Mouse (Mus musculus): ENCODE data around the gene Magea2. TPM values are rescaled to one million over a fixed set of nuclear protein-coding genes. Genes with fewer than 3 reads are reported as not detected.
"Not testable (repeated sequence)": the region's sequence is repeated elsewhere in the genome, so short reads cannot be mapped to it uniquely, and the experiment has no call there.

Gene Magea2
- total RNA-seq (2021), result not detected
- long read RNA-seq, experiment 1, result 0 reads
- long read RNA-seq, experiment 2, result 0 reads

DNA sequence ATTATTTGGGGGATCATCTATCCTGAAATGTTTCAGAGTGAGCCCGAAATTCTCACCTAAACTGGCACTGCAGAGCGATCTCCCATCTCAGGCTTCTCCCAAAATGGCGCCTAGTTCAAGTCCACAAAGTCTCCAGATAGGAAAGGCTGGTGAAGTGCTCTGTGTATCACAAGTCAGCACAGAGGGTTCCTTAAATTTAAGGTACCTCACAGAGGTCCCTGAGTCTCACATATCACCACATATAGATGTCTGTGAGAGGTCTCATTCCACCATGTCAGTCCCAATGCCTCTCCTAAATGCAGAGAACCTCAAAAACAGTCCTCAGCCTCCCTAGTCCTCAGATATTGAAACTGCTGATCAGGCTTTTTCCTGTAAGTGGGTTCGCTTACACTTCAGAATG lies at the start of gene Magea2:
Gene Magea2 (minus strand): TSS at position 101 of the 400 bp plus-strand sequence.
- not testable (repeated sequence) for DNase-seq

- DNase-seq, result not testable (repeated sequence)
Measured at GRCm38 (mm10) chrX:155128312-155128711, 34.8 kb upstream of the Magea2 start, which contains the start of gene Cldn34b2. Cldn34b2 (minus strand) TSS chrX:155128412.

DNA sequence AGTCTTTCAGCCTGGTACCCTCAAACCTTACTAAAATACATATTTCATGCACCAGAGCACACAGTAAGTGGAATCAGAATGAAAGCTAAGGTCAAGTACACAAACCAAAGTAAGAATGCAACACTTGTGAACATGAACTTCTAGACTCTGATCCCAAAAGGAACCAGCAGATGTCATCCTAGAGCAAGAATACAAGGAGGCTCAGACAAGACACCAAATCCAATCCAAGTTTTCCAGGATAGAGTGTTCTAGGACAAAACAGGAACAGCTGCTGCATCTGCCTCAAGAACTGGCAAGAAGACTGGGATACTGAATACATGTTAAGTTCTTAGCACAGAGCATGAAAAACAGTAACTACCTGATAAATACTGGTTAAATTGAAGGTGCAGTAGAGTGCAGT lies 4.6 kb upstream of the Magea2 start:
- DNase-seq, result peak in 1 of 2 experiments; percentile 7

GRCm38 (mm10) chrX:155089693-155090092 lies 3.8 kb downstream of the Magea2 start, which contains the start of gene Magea1:
Magea1 (minus strand) TSS chrX:155089793.
- DNase-seq, result not testable (repeated sequence)

- DNase-seq, result not testable (repeated sequence)
Measured at GRCm38 (mm10) chrX:155063045-155063444, 30.4 kb downstream of the Magea2 start, which contains the start of gene Magea5. Magea5 (minus strand) TSS chrX:155063145.

DNA sequence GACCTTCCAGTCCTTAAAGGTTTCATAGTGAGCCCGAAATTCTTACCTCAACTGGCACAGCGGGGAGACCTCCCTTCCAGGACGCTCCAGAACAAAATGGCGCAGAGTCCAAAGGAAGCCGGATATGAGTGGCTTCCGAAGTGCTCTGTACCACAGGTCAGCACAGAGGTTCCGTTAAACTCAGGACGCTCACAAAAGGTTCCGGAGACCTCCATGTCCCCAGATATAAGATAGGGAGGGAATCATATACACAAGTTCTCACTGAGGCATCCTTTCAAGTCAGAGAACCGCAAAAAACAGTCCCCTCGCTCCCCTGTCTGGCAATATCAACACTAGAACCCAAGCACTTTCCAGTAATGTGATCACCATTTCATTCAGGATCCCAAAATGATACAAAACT lies 97.7 kb downstream of the Magea2 start, which contains the start of gene Magea8:
Gene Magea8 (minus strand): TSS at position 101 of the 400 bp plus-strand sequence.
- not testable (repeated sequence) for DNase-seq

Other genes with a start within 250 kb of the Magea2 start
- not detected for gene Cldn34b1, start 203.4 kb downstream of the Magea2 start, total RNA-seq (2021)
- not detected for gene Magea6, start 157.7 kb downstream of the Magea2 start, total RNA-seq (2021)
- not detected for gene Magea3, start 144.2 kb downstream of the Magea2 start, total RNA-seq (2021)
- not detected for gene Magea8, start 97.8 kb downstream of the Magea2 start, total RNA-seq (2021)
- gene Magea5, start 30.5 kb downstream of the Magea2 start, total RNA-seq (2021), result not detected
- not detected for gene Magea1, start 3.9 kb downstream of the Magea2 start, total RNA-seq (2021)
- gene Cldn34b2, start 34.7 kb upstream of the Magea2 start, total RNA-seq (2021), result not detected
- 100 to 1,000 TPM; 111 to 142 TPM for gene Sat1, start 122.8 kb upstream of the Magea2 start, total RNA-seq (2021)
- 10 to 100 TPM; 49.1 to 60.3 TPM for gene Acot9, start 168.8 kb upstream of the Magea2 start, total RNA-seq (2021)
- gene Prdx4, start 247.1 kb upstream of the Magea2 start, total RNA-seq (2021), result 10 to 100 TPM; 31.7 to 38.5 TPM

All from adrenal gland, postnatal 36 days (tissue).